Mouse (Mus musculus) kidney, embryonic 14.5 days (tissue): ENCODE measurements around the gene Col4a2. TPM values are rescaled to one million over a fixed set of nuclear protein-coding genes. Genes with fewer than 3 reads are reported as not detected.
A peak's percentile ranks its signal among the peaks of the same experiment; 100 is the strongest.

ENCODE experiments used
- ATAC-seq: fragments of 200-750 bp; cut with Nextera tagmentation; 2 replicates; pipeline ENCODE4 v1.8.0; 2017; ENCODE audit warnings: moderate number of reproducible peaks, mild to moderate bottlenecking, moderate TSS enrichment, moderate library complexity; ENCODE audit not compliant: low FRiP score, low TSS enrichment
- H3K27ac ChIP-seq: fragments of 300-500 bp; sonication (generic); 2 replicates; pipeline ENCODE4 v1.5.1; 2014; ENCODE audit warnings: low read depth, mild to moderate bottlenecking, low read length, moderate library complexity, mixed read lengths
- H3K27me3 ChIP-seq: fragments of 300-500 bp; sonication (generic); 2 replicates; pipeline ENCODE4 v1.6.1; 2014; ENCODE audit warnings: mild to moderate bottlenecking, low read length; ENCODE audit not compliant: control insufficient read depth, insufficient read depth
- H3K36me3 ChIP-seq: fragments of 300-500 bp; sonication (generic); 2 replicates; pipeline ENCODE4 v1.6.1; 2014; ENCODE audit warnings: low read length, mixed read lengths; ENCODE audit not compliant: control insufficient read depth, insufficient read depth
- H3K4me1 ChIP-seq: fragments of 300-500 bp; sonication (generic); 2 replicates; pipeline ENCODE4 v1.6.1; 2014; ENCODE audit warnings: low read length, mixed read lengths; ENCODE audit not compliant: control insufficient read depth, insufficient read depth
- H3K4me2 ChIP-seq: fragments of 300-500 bp; sonication (generic); replicated peaks from 2 replicates; pipeline ENCODE4 v1.6.1; 2014; ENCODE audit warnings: low read depth, mild to moderate bottlenecking, low read length
- H3K4me3 ChIP-seq: fragments of 300-500 bp; sonication (generic); 2 replicates; pipeline ENCODE4 v1.5.1; 2014; ENCODE audit warnings: mild to moderate bottlenecking, low read length
- H3K9ac ChIP-seq: fragments of 300-500 bp; sonication (generic); 2 replicates; pipeline ENCODE4 v1.6.1; 2014; ENCODE audit warnings: low read depth, mild to moderate bottlenecking, low read length, moderate library complexity
- H3K9me3 ChIP-seq: fragments of 300-500 bp; sonication (generic); 2 replicates; pipeline ENCODE4 v1.6.1; 2016; ENCODE audit warnings: low read length; ENCODE audit not compliant: control insufficient read depth
- WGBS: fragments of 180-500 bp; shearing (Covaris S2); extraction: QIAGEN DNeasy Blood & Tissue Kit; methylation state at CpG from one replicate; pipeline ENCODE4 v1.1.7; 2014; 5-methylcytosine and 5-hydroxymethylcytosine counted together
- polyA plus RNA-seq: library from polyadenylated mRNA; unstranded; fragments of >200 nt; fragmentation: Nextera tagmentation; extraction: Ambion mirVana; gene quantifications from 2 replicates; pipeline ENCODE4 v1.2.1, GENCODE M21; 2014

The Col4a2 gene
- polyA plus RNA-seq, 1 experiment from 2014 or later: 82.2 TPM

DNA sequence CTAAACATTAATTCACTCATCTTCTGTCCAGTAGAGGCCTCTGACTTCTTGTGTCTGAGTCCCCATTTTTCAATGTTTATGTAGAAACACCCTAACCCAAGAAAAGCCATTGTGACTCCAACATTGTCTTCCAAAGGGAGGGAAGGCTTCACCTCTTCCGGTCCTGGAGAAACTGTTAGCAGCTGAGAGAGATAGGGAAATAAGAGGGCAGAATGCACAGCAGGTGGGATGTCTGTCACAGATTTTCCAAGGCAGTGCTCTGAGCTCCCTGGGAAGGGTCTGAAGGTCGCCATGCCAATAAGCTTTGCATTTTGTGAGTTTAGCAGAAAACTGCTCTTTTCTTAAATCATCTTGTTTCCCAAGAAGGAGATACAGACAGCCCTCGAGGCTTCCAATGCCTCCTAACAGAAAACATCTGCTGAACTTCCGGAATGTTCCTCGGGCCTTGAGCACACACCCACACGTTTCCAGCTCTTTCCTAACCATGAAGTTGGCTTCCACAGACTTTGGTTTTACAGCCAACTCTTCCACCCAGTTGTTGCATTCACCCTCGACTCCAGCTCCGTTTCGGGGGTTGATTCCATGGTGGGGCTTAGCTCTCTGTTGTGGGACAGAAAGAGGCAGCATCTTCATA, 72.8 kb downstream of the Col4a2 start:
- Histone ChIP-seq H3K4me3 (no peak overlapping the region), H3K4me2 (no peak overlapping the region), H3K36me3 (no peaks in the 10 kb centered on the region), H3K9me3 (no peaks in the 10 kb centered on the region), H3K9ac (no peak overlapping the region), H3K4me1 (peaks cover 16% of the 10 kb centered on the region; the same call in 1 of the 2 replicates), H3K27me3 (no peaks in the 10 kb centered on the region), H3K27ac (no peak overlapping the region)
- ATAC-seq: no peak
- 73% methylated on average over 9 of the region's 9 CpGs for WGBS

DNA sequence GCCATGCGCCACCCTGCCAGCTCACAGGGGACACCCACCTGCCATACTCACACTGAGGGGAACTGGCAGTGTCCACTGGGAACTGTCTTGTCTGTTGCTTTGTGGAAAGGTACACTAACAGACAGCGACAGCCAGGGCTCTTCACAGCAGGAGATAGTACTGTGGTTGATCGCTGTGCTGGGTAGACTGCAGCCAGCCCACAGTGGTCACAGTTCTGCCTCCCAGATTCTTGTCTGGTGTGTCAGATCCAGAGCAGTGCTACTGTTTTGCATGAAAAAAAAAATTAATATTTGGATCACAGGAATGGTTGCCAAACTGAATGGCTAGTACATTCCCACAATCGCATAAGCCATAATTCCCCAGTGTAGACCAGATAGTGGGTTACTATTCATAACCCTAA, 74.7 kb downstream of the Col4a2 start:
- 89% methylated on average over 4 of the region's 4 CpGs for WGBS
- Histone ChIP-seq H3K4me3 (no peak overlapping the region), H3K9ac (no peak overlapping the region), H3K4me2 (no peak overlapping the region), H3K27ac (no peak overlapping the region), H3K4me1 (peaks cover 8% of the 10 kb centered on the region; the same call in 1 of the 2 replicates), H3K9me3 (no peaks in the 10 kb centered on the region; the same call in 1 of the 2 replicates), H3K36me3 (no peaks in the 10 kb centered on the region), H3K27me3 (no peaks in the 10 kb centered on the region)
- ATAC-seq: no peak

DNA sequence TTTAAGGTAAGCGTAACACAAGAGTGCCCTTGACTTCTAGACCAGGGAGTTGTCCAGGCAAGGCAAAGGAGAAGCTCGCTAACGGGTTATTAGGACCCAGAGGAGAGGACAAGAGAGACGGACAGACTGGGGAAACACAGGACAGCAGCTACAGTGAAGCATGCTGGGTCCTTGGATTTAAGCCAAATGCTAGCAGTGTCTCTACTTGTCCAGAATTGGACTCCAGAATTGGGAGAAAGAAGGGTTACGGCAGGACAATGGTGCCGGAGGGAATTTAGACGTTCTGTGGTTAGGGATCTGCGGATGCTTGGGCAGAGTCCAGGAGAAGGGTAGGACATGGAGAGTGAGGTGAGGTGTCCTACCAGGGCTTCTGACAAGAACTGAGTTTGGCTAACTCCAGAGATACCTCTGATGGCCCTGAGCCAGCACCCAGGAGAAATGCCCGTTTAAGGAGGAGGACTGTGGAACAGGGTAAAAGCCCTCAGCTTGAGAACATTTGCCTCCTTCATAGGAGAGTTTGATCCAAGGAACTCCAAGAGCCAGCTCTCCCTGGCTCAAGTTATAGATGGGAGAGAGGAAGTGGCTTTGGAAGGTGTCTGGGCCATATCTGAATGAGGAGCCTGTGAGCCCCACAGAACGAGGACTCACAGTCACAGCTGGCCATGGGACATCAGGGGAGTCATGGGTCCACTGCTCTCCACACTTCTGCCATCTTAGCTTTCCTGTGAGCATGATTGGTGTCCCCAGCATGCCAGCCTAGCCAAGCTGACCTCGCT, 76.9 kb downstream of the Col4a2 start:
- no peak for ATAC-seq
- H3K9me3 ChIP-seq: no peaks in the 10 kb centered on the region; the same call in 1 of the 2 replicates
- H3K4me3 ChIP-seq: no peak overlapping the region
- H3K27ac ChIP-seq: no peak overlapping the region
- WGBS: 88% methylated on average over 11 of the region's 11 CpGs
- H3K36me3 ChIP-seq: no peaks in the 10 kb centered on the region
- H3K4me2 ChIP-seq: no peak overlapping the region
- peaks cover 19% of the 10 kb centered on the region for H3K4me1 ChIP-seq
- no peaks in the 10 kb centered on the region for H3K27me3 ChIP-seq
- no peak overlapping the region for H3K9ac ChIP-seq

DNA sequence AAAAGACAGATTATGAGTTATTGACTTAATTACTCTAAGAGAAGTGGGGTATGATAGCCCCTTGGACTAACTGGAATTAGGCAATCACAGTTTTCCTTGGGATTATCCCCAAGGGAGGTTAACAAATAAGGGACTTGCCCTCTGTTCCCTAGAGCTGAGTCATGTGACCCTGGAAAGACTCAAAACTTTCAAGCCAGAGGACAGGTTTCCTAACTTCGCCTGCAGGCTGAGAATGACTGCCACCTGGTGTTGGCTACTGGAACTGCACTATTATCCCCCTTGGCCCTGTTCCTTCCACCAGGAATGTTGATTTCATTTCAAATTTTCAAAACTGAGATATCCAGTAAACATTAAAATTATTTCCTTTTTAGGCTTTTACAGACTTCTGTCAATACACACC, 80.1 kb downstream of the Col4a2 start:
- ATAC-seq: peak; percentile 6; the same call in 1 of the 2 replicates
- H3K4me3 ChIP-seq: no peak overlapping the region
- H3K4me1 ChIP-seq: peaks cover 25% of the 10 kb centered on the region
- 8% methylated on average over 1 of the region's 1 CpGs for WGBS
- no peaks in the 10 kb centered on the region for H3K27me3 ChIP-seq
- H3K36me3 ChIP-seq: no peaks in the 10 kb centered on the region
- H3K4me2 ChIP-seq: no peak overlapping the region
- no peaks in the 10 kb centered on the region; the same call in 1 of the 2 replicates for H3K9me3 ChIP-seq
- peak overlapping the region; percentile 69; the same call in 1 of the 2 replicates for H3K27ac ChIP-seq
- no peak overlapping the region for H3K9ac ChIP-seq

DNA sequence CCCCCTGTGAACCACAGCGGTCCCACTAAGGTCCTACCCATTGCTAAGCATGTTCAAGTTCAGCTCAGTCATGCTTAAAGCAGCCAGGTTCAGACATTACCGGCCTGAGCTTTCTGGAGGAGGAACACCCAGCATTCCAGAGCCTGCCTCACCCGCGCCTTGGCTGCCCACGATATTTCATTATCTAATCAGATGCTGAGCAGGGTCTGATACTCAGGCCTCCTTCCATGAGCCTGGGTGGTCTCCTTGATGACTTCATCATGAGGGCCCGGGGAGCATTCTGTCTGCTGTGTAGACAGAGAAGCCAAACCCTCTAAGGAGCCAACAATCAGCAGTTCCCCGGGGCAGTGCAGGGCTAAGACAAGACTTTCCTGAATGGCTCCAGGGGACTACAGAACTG, 80.6 kb downstream of the Col4a2 start:
- Histone ChIP-seq H3K4me3 (no peak overlapping the region), H3K9me3 (no peaks in the 10 kb centered on the region; the same call in 1 of the 2 replicates), H3K27me3 (no peaks in the 10 kb centered on the region), H3K4me1 (peaks cover 25% of the 10 kb centered on the region), H3K9ac (no peak overlapping the region), H3K4me2 (no peak overlapping the region), H3K27ac (peak overlapping the region; percentile 69; the same call in 1 of the 2 replicates), H3K36me3 (no peaks in the 10 kb centered on the region)
- 39% methylated on average over 7 of the region's 7 CpGs for WGBS
- ATAC-seq: peak; percentile 41; the same call in 1 of the 2 replicates

DNA sequence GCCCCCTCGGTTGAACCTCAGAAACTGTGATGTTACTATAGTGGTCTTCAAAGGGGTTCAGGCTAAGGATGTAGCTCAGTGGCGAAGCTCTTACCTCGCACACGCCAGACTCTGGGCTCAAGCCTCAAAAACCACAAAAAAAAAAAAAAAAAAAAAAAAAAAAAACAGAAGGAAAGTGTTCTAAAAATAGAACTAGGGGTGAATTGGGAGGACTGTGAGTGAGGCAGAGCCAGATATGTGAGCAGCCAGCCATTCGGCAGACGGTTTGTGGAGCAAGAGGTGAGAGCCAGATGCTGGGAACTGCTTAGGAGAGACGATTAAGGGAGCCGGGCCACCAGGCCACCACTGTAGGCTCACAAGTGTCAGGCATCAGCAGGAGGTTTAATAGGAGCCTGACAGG, 81.0 kb downstream of the Col4a2 start:
- WGBS: 37% methylated on average over 8 of the region's 8 CpGs
- Histone ChIP-seq H3K27me3 (no peaks in the 10 kb centered on the region), H3K4me2 (no peak overlapping the region), H3K36me3 (no peaks in the 10 kb centered on the region), H3K9ac (peak overlapping the region; percentile 37; the same call in 1 of the 2 replicates), H3K27ac (peak overlapping the region; percentile 69), H3K4me3 (no peak overlapping the region), H3K9me3 (no peaks in the 10 kb centered on the region; the same call in 1 of the 2 replicates), H3K4me1 (peaks cover 25% of the 10 kb centered on the region)
- ATAC-seq: no peak

DNA sequence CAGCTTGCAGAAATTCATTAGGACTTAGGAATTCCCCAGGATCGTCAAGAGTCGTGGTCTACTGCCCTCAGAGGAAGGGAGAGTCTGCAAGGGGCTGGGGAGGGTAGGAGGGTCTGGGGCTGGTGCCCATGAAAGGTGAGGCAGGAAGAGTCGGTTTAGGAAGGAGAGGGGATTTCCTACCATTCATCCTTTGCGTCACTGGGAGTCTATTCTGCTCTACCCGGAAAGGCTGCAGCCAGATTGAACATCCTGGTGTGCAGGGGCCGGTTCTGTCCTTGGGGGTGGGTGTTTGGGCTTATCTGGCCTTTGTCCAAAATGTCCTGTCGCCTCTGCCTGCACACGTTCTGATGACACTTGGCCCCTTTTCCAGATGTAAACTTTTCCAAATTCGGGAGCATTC, 82.2 kb downstream of the Col4a2 start:
- no peaks in the 10 kb centered on the region; the same call in 1 of the 2 replicates for H3K9me3 ChIP-seq
- H3K9ac ChIP-seq: no peak overlapping the region
- no peaks in the 10 kb centered on the region for H3K27me3 ChIP-seq
- H3K27ac ChIP-seq: peak overlapping the region; percentile 69; the same call in 1 of the 2 replicates
- 49% methylated on average over 9 of the region's 9 CpGs for WGBS
- no peak overlapping the region for H3K4me3 ChIP-seq
- 0 out of 2 replicates have a peak, but pooled peaks have one; percentile 12 for ATAC-seq
- H3K36me3 ChIP-seq: no peaks in the 10 kb centered on the region
- H3K4me2 ChIP-seq: no peak overlapping the region
- peaks cover 25% of the 10 kb centered on the region for H3K4me1 ChIP-seq

DNA sequence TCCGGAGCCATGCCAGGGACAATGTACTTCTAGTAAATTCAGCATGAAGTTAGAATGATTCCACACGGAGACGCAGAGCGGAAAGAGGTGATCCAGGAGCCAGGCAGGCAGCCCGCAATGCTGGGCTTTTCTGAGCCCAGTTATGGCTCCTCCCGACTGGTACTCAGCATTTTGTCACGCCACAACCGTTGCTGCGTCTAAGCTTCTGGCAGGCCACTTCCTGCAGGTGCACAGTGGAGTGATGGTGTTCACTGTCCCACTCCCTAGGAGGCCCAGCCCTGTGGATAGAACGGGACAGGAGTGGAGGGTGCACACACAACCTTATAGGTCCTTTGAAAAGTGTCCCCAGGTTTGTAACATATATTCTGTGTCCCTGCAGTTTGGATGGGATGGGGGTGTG, 83.0 kb downstream of the Col4a2 start:
- ATAC-seq: no peak
- Histone ChIP-seq H3K4me2 (no peak overlapping the region), H3K27ac (peak overlapping the region; percentile 8; the same call in 1 of the 2 replicates), H3K4me3 (no peak overlapping the region), H3K36me3 (no peaks in the 10 kb centered on the region), H3K4me1 (peaks cover 29% of the 10 kb centered on the region), H3K9me3 (no peaks in the 10 kb centered on the region; the same call in 1 of the 2 replicates), H3K27me3 (no peaks in the 10 kb centered on the region), H3K9ac (no peak overlapping the region)
- 77% methylated on average over 10 of the region's 10 CpGs for WGBS

DNA sequence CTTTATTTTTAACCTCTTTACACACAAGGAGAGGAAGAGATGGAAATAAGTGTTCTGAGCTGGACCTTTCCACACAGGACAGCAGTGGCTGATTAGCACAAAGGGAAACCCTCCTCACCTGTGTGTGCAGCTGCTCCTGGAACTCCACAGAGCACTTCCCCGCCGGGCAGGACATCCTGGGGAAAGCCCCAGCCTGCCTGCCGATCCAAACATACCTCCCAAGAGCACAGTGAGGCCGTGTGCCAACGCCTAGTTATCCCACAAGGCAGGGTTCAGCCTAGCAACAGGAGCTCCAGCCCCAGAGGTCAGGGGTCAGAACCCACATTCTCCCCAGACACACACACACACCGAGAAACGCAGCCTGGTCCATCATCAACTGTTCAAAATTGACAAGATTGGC, 83.5 kb downstream of the Col4a2 start:
- Histone ChIP-seq H3K27ac (peak overlapping the region; percentile 8; the same call in 1 of the 2 replicates), H3K4me2 (no peak overlapping the region), H3K36me3 (peaks cover 2% of the 10 kb centered on the region; the same call in 1 of the 2 replicates), H3K9ac (no peak overlapping the region), H3K9me3 (no peaks in the 10 kb centered on the region; the same call in 1 of the 2 replicates), H3K27me3 (no peaks in the 10 kb centered on the region), H3K4me1 (peaks cover 30% of the 10 kb centered on the region), H3K4me3 (no peak overlapping the region)
- no peak for ATAC-seq
- 79% methylated on average over 7 of the region's 7 CpGs for WGBS
